Mouse (Mus musculus): ENCODE data around the gene Gm43638. TPM values are rescaled to one million over a fixed set of nuclear protein-coding genes. Genes with fewer than 3 reads are reported as not detected.
"Not testable (repeated sequence)": the region's sequence is repeated elsewhere in the genome, so short reads cannot be mapped to it uniquely, and the experiment has no call there.

Gm43638 gene
- not detected in 2 replicates for polyA plus RNA-seq (2011; ENCODE audit: insufficient read depth, insufficient read length, low replicate concordance, missing spikeins)

DNA sequence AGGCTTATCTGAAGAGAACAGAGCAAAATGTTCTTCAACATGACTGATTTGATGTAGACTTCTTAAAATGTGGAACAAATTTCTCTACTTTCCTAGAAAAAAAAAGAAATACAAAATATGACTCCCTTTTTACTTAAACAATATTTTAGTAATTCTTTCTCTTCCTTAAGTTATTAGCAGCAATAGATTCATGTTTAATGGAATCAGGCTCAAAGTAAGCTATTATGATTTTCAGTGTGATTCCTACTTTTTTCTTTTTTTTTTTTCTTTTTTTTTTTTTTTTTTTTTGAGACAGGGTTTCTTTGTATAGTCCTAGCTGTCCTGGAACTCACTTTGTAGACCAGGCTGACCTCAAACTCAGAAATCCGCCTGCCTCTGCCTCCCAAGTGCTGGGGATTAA is at the start of gene Gm43638:
Gene Gm43638 (minus strand): TSS at position 101 of the 400 bp plus-strand sequence.
- H3K27ac ChIP-seq (ENCODE audit: control insufficient read depth, insufficient read depth, low read depth, low read length, poor library complexity); H3K4me3 ChIP-seq (replicated peaks; ENCODE audit: control insufficient read depth, low read depth, low read length); H3K4me1 ChIP-seq (ENCODE audit: control insufficient read depth, insufficient read depth, low read length): not testable (repeated sequence)
- 59% methylated on average over 1 of the region's 1 CpGs for WGBS

DNA sequence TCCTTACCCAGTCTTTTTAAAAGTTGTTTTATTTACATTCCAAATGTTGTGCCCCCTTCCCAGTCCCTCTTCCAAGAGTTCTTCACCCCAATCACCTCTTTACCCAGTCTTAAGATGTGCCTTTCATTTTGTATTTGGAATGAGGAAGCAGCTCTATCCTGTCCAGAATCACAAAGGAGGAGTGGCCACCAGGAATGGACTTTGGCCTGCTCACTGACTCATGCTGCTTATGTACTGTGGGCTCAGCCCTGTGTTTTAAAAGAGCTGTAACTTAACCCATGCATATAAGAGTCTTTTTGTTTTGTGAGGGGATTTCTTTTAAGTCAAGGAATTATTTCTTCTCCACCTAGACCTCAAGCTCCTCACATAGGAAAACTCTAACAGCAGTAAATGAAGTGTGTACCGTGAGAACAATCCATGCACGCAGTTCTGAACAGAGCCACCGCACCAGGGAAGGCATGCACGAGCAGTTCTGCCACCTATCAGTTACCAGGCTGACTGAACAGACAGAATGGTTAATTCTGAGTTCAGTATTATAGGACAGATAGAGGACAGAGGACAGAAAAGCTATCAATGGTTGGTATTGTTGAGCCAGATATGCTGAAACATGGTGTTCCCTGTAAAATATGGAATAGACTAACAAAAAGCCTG is 49.5 kb upstream of the Gm43638 start:
- no peak overlapping the region for H3K27ac ChIP-seq (ENCODE audit: control insufficient read depth, insufficient read depth, low read depth, low read length, poor library complexity)
- no peak overlapping the region for H3K4me3 ChIP-seq (replicated peaks; ENCODE audit: control insufficient read depth, low read depth, low read length)
- H3K4me1 ChIP-seq (ENCODE audit: control insufficient read depth, insufficient read depth, low read length), result no peaks in the 10 kb centered on the region
- TF ChIP-seq POLR2A (IDR thresholded peaks at IDR 0.05; ENCODE audit: borderline replicate concordance, control insufficient read depth, low read depth, low read length), result no peak
- TF ChIP-seq CTCF (IDR thresholded peaks at IDR 0.05; ENCODE audit: control insufficient read depth, insufficient read depth, low read length), result no peak
- 75% methylated on average over 4 of the region's 4 CpGs for WGBS

DNA sequence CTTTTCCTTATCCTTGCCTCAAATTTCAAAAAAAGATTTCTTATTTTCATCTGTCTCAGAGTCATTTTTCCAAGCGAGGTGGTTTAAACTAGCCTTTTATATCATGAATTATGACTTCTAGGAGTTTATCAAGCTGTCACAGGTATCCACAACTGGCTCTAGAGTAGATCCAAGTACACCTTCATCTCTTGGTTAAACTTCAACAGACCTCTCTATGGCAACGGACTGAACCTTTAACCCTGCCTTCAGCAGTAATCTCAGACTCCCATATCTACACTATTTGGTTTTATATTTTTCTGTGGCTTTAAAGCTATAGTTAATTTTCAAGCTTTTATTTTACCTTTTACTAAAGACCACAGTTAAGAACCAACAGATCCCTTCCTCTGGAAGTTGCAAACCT is 45.7 kb upstream of the Gm43638 start:
- H3K4me3 ChIP-seq (replicated peaks; ENCODE audit: control insufficient read depth, low read depth, low read length), result no peak overlapping the region
- 60% methylated on average over 2 of the region's 2 CpGs for WGBS
- H3K27ac ChIP-seq (ENCODE audit: control insufficient read depth, insufficient read depth, low read depth, low read length, poor library complexity), result no peak overlapping the region
- TF ChIP-seq POLR2A (IDR thresholded peaks at IDR 0.05; ENCODE audit: borderline replicate concordance, control insufficient read depth, low read depth, low read length), result no peak
- TF ChIP-seq CTCF (IDR thresholded peaks at IDR 0.05; ENCODE audit: control insufficient read depth, insufficient read depth, low read length), result no peak
- no peaks in the 10 kb centered on the region for H3K4me1 ChIP-seq (ENCODE audit: control insufficient read depth, insufficient read depth, low read length)

DNA sequence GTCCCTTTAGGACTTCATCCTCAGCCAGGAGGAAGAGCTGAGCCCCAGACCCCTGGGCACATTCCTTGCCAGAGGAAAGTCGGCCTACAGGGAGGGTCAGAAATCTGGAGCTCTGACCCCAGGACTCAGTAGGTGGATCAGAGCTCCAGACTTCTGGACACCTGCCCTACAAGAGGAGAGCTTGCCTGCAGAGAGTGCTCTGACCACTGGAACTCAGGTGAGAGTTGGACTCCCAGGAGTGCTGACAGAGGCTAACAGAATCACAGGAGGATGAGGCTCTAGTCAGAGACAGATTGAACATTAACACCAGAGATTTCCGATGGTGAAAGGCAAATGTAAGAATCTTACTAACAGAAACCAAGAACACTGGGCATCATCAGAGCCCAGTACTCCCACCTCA is 37.0 kb upstream of the Gm43638 start:
- H3K27ac ChIP-seq (ENCODE audit: control insufficient read depth, insufficient read depth, low read depth, low read length, poor library complexity); H3K4me3 ChIP-seq (replicated peaks; ENCODE audit: control insufficient read depth, low read depth, low read length); H3K4me1 ChIP-seq (ENCODE audit: control insufficient read depth, insufficient read depth, low read length): not testable (repeated sequence)
- 75% methylated on average over 2 of the region's 2 CpGs for WGBS

DNA sequence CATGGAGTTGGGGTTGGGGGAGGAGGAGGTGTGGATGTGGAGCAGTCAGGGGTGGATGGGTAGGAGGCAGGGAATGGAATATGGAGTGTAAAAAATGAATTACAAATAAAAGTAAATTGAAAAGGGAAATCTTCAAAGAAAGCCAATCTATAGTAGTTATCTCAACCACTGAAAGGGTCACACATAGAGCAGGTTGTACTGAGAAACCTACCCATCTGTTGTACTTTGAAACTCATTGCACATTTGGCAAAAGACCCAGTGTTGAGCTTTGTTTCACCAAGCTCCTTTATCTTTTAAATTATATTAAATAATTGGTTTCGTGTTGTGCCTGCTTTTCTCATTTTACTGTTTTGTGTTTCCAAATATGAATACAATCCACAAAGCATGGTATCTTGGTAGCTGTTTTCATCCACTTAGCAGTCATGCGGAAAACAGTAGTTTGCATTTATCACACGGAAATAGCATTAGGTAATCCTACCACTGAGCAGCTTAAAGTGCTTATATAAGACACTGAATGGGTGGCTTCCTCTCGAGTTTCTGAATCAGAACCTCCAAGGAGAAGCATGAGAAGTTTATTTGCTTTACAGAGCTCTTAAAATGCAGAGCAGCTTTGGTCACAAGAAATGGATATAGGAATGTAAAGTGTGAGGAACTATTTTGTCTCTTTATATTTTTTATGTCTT is 19.3 kb upstream of the Gm43638 start:
- no peaks in the 10 kb centered on the region for H3K4me1 ChIP-seq (ENCODE audit: control insufficient read depth, insufficient read depth, low read length)
- 56% methylated on average over 4 of the region's 4 CpGs for WGBS
- TF ChIP-seq POLR2A (IDR thresholded peaks at IDR 0.05; ENCODE audit: borderline replicate concordance, control insufficient read depth, low read depth, low read length), result no peak
- no peak for TF ChIP-seq CTCF (IDR thresholded peaks at IDR 0.05; ENCODE audit: control insufficient read depth, insufficient read depth, low read length)
- no peak overlapping the region for H3K27ac ChIP-seq (ENCODE audit: control insufficient read depth, insufficient read depth, low read depth, low read length, poor library complexity)
- no peak overlapping the region for H3K4me3 ChIP-seq (replicated peaks; ENCODE audit: control insufficient read depth, low read depth, low read length)

DNA sequence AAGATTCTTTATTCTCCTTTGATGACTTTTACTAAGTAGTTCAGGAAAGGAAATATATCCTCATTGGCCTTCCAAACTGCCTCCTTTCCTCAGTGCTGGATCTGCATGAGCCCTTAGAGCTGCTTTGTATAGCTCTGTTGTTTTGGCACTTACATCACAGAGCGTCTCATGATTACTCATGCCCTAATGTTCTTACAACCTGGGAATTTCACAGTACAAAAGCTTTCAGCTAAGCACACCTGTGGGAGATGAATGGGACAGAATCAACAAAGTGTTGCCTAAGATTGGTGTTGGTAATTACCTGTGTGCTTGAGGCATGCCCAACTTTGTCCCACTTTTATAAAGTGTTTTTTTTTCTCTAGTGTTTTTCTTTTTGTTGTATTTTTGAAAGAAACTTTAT is 16.1 kb upstream of the Gm43638 start:
- WGBS, result 56% methylated on average over 1 of the region's 1 CpGs
- no peak for TF ChIP-seq POLR2A (IDR thresholded peaks at IDR 0.05; ENCODE audit: borderline replicate concordance, control insufficient read depth, low read depth, low read length)
- TF ChIP-seq CTCF (IDR thresholded peaks at IDR 0.05; ENCODE audit: control insufficient read depth, insufficient read depth, low read length), result no peak
- no peak overlapping the region for H3K27ac ChIP-seq (ENCODE audit: control insufficient read depth, insufficient read depth, low read depth, low read length, poor library complexity)
- no peak overlapping the region for H3K4me3 ChIP-seq (replicated peaks; ENCODE audit: control insufficient read depth, low read depth, low read length)
- H3K4me1 ChIP-seq (ENCODE audit: control insufficient read depth, insufficient read depth, low read length), result no peaks in the 10 kb centered on the region

DNA sequence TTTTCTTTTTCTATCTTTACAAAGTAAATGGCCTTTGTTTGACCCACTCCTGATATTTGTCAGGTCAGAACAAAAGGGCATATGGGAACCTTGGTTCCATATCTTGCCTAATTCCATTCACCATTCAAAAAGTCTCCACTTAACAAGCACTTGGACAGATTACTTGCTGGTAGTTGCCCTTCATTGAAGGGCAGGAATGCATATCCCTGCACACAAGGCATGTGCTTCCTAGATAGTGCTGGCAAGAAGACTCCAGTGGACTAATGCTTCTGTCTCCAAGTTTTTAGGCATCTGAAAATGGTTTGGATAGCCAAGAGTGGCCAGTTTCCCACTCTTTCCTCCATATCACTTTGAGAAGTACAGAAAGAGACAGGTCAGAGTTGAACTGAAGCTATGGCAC is 12.7 kb upstream of the Gm43638 start:
- H3K27ac ChIP-seq (ENCODE audit: control insufficient read depth, insufficient read depth, low read depth, low read length, poor library complexity), result no peak overlapping the region
- TF ChIP-seq POLR2A (IDR thresholded peaks at IDR 0.05; ENCODE audit: borderline replicate concordance, control insufficient read depth, low read depth, low read length), result no peak
- TF ChIP-seq CTCF (IDR thresholded peaks at IDR 0.05; ENCODE audit: control insufficient read depth, insufficient read depth, low read length), result no peak
- no peaks in the 10 kb centered on the region for H3K4me1 ChIP-seq (ENCODE audit: control insufficient read depth, insufficient read depth, low read length)
- no peak overlapping the region for H3K4me3 ChIP-seq (replicated peaks; ENCODE audit: control insufficient read depth, low read depth, low read length)

DNA sequence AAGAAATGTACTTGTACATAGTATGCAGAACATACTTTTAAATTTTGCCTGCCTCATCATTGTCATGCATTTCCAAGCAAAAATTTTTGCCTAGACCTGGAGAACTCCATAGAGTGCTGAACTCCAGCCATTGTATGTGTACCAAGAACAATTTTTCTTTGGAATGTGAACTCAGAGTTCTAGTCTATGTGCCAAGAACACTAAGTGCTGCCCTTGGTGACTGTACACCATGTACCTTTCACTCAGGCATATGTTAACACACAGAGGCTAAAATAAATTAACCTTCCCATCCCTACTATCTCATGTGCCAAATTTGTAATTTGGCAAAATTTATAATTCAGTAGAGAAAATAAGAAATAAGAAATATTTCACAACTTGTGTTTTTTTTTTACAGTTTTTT is 12.3 kb upstream of the Gm43638 start:
- Histone ChIP-seq H3K4me1 (ENCODE audit: control insufficient read depth, insufficient read depth, low read length) (no peaks in the 10 kb centered on the region), H3K4me3 (replicated peaks; ENCODE audit: control insufficient read depth, low read depth, low read length) (no peak overlapping the region), H3K27ac (ENCODE audit: control insufficient read depth, insufficient read depth, low read depth, low read length, poor library complexity) (no peak overlapping the region)
- TF ChIP-seq POLR2A (IDR thresholded peaks at IDR 0.05; ENCODE audit: borderline replicate concordance, control insufficient read depth, low read depth, low read length) (no peak), CTCF (IDR thresholded peaks at IDR 0.05; ENCODE audit: control insufficient read depth, insufficient read depth, low read length) (no peak)

DNA sequence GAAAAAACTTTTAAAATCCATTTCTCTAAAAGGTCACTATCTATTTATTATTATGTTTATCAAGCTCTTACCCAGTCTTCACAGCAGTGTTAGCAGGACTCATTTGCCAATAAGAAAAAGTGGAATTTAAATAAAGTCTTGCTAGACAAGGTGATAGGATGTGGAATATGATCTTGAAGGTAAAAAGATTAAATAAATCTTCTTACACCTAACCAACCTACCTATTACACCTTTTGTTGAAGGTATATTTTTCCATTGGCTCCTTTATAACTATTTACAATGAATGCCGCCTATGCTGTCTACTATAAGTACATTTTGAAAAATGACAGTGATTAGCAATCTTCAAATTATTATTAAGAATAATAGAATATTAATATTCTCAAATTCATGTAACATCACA is 4.2 kb upstream of the Gm43638 start, which contains the start of gene Ugt2a1:
Gene Ugt2a1 (minus strand): TSS at position 101 of the 400 bp plus-strand sequence.
- H3K4me3 ChIP-seq (replicated peaks; ENCODE audit: control insufficient read depth, low read depth, low read length), result no peak within 1 kb of the TSS
- H3K27ac ChIP-seq (ENCODE audit: control insufficient read depth, insufficient read depth, low read depth, low read length, poor library complexity), result no peak within 1 kb of the TSS
- H3K4me1 ChIP-seq (ENCODE audit: control insufficient read depth, insufficient read depth, low read length), result no peaks in the 10 kb centered on the region
- no peak for TF ChIP-seq POLR2A (IDR thresholded peaks at IDR 0.05; ENCODE audit: borderline replicate concordance, control insufficient read depth, low read depth, low read length)
- no peak for TF ChIP-seq CTCF (IDR thresholded peaks at IDR 0.05; ENCODE audit: control insufficient read depth, insufficient read depth, low read length)
- 63% methylated on average over 1 of the region's 1 CpGs for WGBS

Measured in bone marrow, adult 2 months (tissue).